Mouse (Mus musculus): Measurements from ENCODE around the gene Gm364. TPM values are rescaled to one million over a fixed set of nuclear protein-coding genes. Genes with fewer than 3 reads are reported as not detected.
A peak's percentile ranks its signal among the peaks of the same experiment; 100 is the strongest.

The Gm364 gene
- polyA plus RNA-seq, 1 experiment from 2014 or later: not detected

GRCm38 (mm10) chrX:57521117-57522095 lies 112.5 kb downstream of the Gm364 start:
- Histone ChIP-seq H3K27me3 (ENCODE audit: control insufficient read depth, insufficient read depth, low read length) (no peaks in the 10 kb centered on the region), H3K36me3 (ENCODE audit: control insufficient read depth, insufficient read depth) (no peaks in the 10 kb centered on the region), H3K4me3 (ENCODE audit: low read length) (peak overlapping the region; percentile 4; the same call in 1 of the 2 replicates), H3K4me2 (ENCODE audit: low read depth, low read length) (peak overlapping the region; percentile 37), H3K9ac (ENCODE audit: low read length) (no peak overlapping the region), H3K4me1 (ENCODE audit: control insufficient read depth, insufficient read depth, low read length) (no peaks in the 10 kb centered on the region), H3K9me3 (replicated peaks; ENCODE audit: control insufficient read depth, low read length) (no peaks in the 10 kb centered on the region), H3K27ac (ENCODE audit: low read length) (no peak overlapping the region)
- 37% methylated on average over 28 of the region's 28 CpGs for WGBS
- ATAC-seq (replicated peaks; ENCODE audit: extremely low read depth, insufficient read depth, low FRiP score): no peak

Other genes starting within 250 kb of the Gm364 start
- not detected in 2 replicates for gene Cd40lg, start 197.0 kb upstream of the Gm364 start, polyA plus RNA-seq (2015; fragmentation: Nextera tagmentation; extraction: Ambion mirVana)
- gene Arhgef6, start 70.4 kb upstream of the Gm364 start, polyA plus RNA-seq (2015; fragmentation: Nextera tagmentation; extraction: Ambion mirVana): 39.6 and 44.2 TPM in 2 replicates
- gene Rbmx, start 16.1 kb upstream of the Gm364 start, polyA plus RNA-seq (2015; fragmentation: Nextera tagmentation; extraction: Ambion mirVana): 83.0 and 87.3 TPM in 2 replicates
- gene Gpr101, start 94.6 kb downstream of the Gm364 start, polyA plus RNA-seq (2015; fragmentation: Nextera tagmentation; extraction: Ambion mirVana): not detected in 2 replicates

Data from heart, embryonic 16.5 days (tissue).